In genomic region chr2:65818080-65818796, GRCm38 (mm10) we compare ENCODE assay signal across 9 mouse cellular contexts. TPM values are rescaled to one million over a fixed set of nuclear protein-coding genes. Genes with fewer than 3 reads are reported as not detected.
DNase-seq lines count a peak whose midpoint lies in the region; ATAC-seq lines count a peak whose summit lies in the region.
"Had no signal": no experiment of that assay in that cellular context is flagged by ENCODE, and none has a peak within 500 bp of the region (broad histone marks: within the 10 kb centered on the region; RNA-seq: fewer than 3 reads in every experiment).

No protein-coding gene starts in this region.

- peak; percentile 1 for DNase-seq in thymus, postnatal 25 days
- no peak for DNase-seq in thymus, postnatal 36 days
- peak; percentile 27 for DNase-seq in heart, postnatal 4 days
- peak; percentile 18 to 23 for DNase-seq in left cerebral cortex, postnatal 14 days (ENCODE audit: low spot score in 2 of 2)
- no peak for DNase-seq in layer of hippocampus, postnatal 25 days (ENCODE audit: extremely low spot score in 1 of 2, low spot score in 1 of 2)

- H3K27me3 ChIP-seq in forebrain, embryonic 12.5 days: no peaks in the 10 kb centered on the region
- H3K27me3 ChIP-seq in stomach, embryonic 16.5 days (ENCODE audit: control insufficient read depth, insufficient read depth, low read length): no peaks in the 10 kb centered on the region

- no peaks in the 10 kb centered on the region for H3K36me3 ChIP-seq in forebrain, embryonic 12.5 days (replicated peaks)
- H3K36me3 ChIP-seq in stomach, embryonic 16.5 days (ENCODE audit: control insufficient read depth, insufficient read depth, low read length): no peaks in the 10 kb centered on the region

- WGBS in forebrain, embryonic 12.5 days: 62% methylated on average over 20 of the region's 20 CpGs
- 23% methylated on average over 20 of the region's 20 CpGs for WGBS in stomach, embryonic 16.5 days

- intact Hi-C loops in left cerebral cortex, postnatal 14 days (cut with DNase I): no loop called here

- no peak overlapping the region for H3K9ac ChIP-seq in forebrain, embryonic 12.5 days
- peak overlapping the region; percentile 44; the same call in 1 of the 2 replicates for H3K9ac ChIP-seq in stomach, embryonic 16.5 days (ENCODE audit: low read length)

- ATAC-seq in forebrain, embryonic 12.5 days (ENCODE audit: low FRiP score): 0 out of 2 replicates have a peak, but pooled peaks have one; percentile 33
- ATAC-seq in megakaryocyte progenitor cell, adult 5-6 weeks (replicated peaks; ENCODE audit: poor library complexity): peak; percentile 89
- ATAC-seq in stomach, embryonic 16.5 days (ENCODE audit: insufficient read depth, low FRiP score): peak; percentile 74

- no peak overlapping the region for H3K4me3 ChIP-seq in forebrain, embryonic 12.5 days (replicated peaks)
- H3K4me3 ChIP-seq in stomach, embryonic 16.5 days (replicated peaks; ENCODE audit: low read length): peak overlapping the region; percentile 39

- H3K4me1 ChIP-seq in forebrain, embryonic 12.5 days: no peaks in the 10 kb centered on the region
- 0 out of 2 replicates have a peak, but pooled peaks cover 4% of the 10 kb centered on the region for H3K4me1 ChIP-seq in stomach, embryonic 16.5 days (ENCODE audit: control insufficient read depth, insufficient read depth, low read length)

- no peak overlapping the region for H3K27ac ChIP-seq in forebrain, embryonic 12.5 days
- peak overlapping the region; percentile 32; the same call in 1 of the 2 replicates for H3K27ac ChIP-seq in stomach, embryonic 16.5 days (ENCODE audit: low read length)

- H3K9me3 ChIP-seq in forebrain, embryonic 12.5 days: no peaks in the 10 kb centered on the region
- no peaks in the 10 kb centered on the region for H3K9me3 ChIP-seq in stomach, embryonic 16.5 days (replicated peaks; ENCODE audit: control insufficient read depth, low read length)

- peak overlapping the region; percentile 8; the same call in 1 of the 2 replicates for H3K4me2 ChIP-seq in forebrain, embryonic 12.5 days
- H3K4me2 ChIP-seq in stomach, embryonic 16.5 days (ENCODE audit: low read depth, low read length): peak overlapping the region; percentile 41

RNA-seq across cellular contexts. Expression of gene Csrnp3, which starts 27.3 kb away (rescaled TPM):
- polyA plus RNA-seq in forebrain, embryonic 12.5 days (2016; fragmentation: Nextera tagmentation; extraction: Ambion mirVana): 29.0 and 30.0 TPM in 2 replicates
- 1 to 10 TPM in 1 of 2 experiments, under 1 TPM in 1; 0.71 to 1.1 TPM for total RNA-seq in heart, postnatal 4 days (2021)
- total RNA-seq in left cerebral cortex, postnatal 14 days (2021): 10 to 100 TPM; 89.3 to 90.8 TPM
- not detected in 2 replicates for total RNA-seq in megakaryocyte progenitor cell, adult 5-6 weeks (2015)
- total RNA-seq in megakaryocyte progenitor cell, adult 5-6 weeks (2017): 0.07 TPM in 1 of 2 replicates, not detected in the other
- polyA plus RNA-seq in stomach, embryonic 16.5 days (2015; fragmentation: Nextera tagmentation; extraction: Ambion mirVana): 1.2 and 1.3 TPM in 2 replicates
- 10 to 100 TPM; 72.7 to 82.4 TPM for total RNA-seq in layer of hippocampus, postnatal 25 days (2021)
- total RNA-seq: liver, adult 2 months had no signal
- polyA plus RNA-seq: liver, adult 2 months had no signal

Comparison
In these comparisons a context has a peak if more than half of its experiments do, and no peak if none do; other contexts are left out.
1. DNase-seq: peak in thymus, postnatal 25 days (single experiment), heart, postnatal 4 days (single experiment) and left cerebral cortex, postnatal 14 days (2 of 2); none in thymus, postnatal 36 days (0 of 2) and layer of hippocampus, postnatal 25 days (0 of 2).
2. ATAC-seq: peak in every context shown above with its lines; median percentile 89 in megakaryocyte progenitor cell, adult 5-6 weeks; 74 in stomach, embryonic 16.5 days; 33 in forebrain, embryonic 12.5 days.
3. RNA of gene Csrnp3, which starts 27.3 kb away (total RNA-seq): 89.3 to 90.8 TPM in left cerebral cortex, postnatal 14 days and 72.7 to 82.4 TPM in layer of hippocampus, postnatal 25 days; 0.71 to 1.1 TPM in heart, postnatal 4 days and 0.07 TPM in megakaryocyte progenitor cell, adult 5-6 weeks; every median in the first group is over 10 times any median in the second.